Mouse (Mus musculus) myocyte (in vitro differentiated cells): ENCODE measurements around the gene Cacna2d3. TPM values are rescaled to one million over a fixed set of nuclear protein-coding genes. Genes with fewer than 3 reads are reported as not detected.

Source experiments
- H3K27me3 ChIP-seq: one replicate; pipeline ENCODE4 v1.6.1; 2011; ENCODE audit not compliant: control insufficient read depth, insufficient read depth, insufficient read length
- H3K36me3 ChIP-seq: one replicate; pipeline ENCODE4 v1.6.1; 2011; ENCODE audit not compliant: control insufficient read depth, insufficient read depth
- H3K4me2 ChIP-seq: one replicate; pipeline ENCODE4 v1.6.1; 2011; ENCODE audit warnings: low read depth, control low read depth
- H3K4me3 ChIP-seq: one replicate; pipeline ENCODE4 v1.5.1; 2011; ENCODE audit warnings: mild to moderate bottlenecking, control low read depth, moderate library complexity
- H3K79me2 ChIP-seq: one replicate; pipeline ENCODE4 v1.6.1; 2011; ENCODE audit not compliant: control insufficient read depth, insufficient read depth
- H3ac ChIP-seq: one replicate; pipeline ENCODE4 v1.6.1; 2011; ENCODE audit not compliant: control insufficient read depth, insufficient read length
- CEBPB ChIP-seq: IDR thresholded peaks from 2 replicates; pipeline ENCODE4 v1.6.1; 2011; ENCODE audit warnings: mild to moderate bottlenecking, moderate library complexity; ENCODE audit not compliant: poor library complexity, insufficient read depth, severe bottlenecking
- E2F4 ChIP-seq: IDR thresholded peaks from one replicate; pipeline ENCODE4 v1.6.1; 2011; ENCODE audit warnings: mild to moderate bottlenecking, control low read depth, moderate library complexity; ENCODE audit not compliant: insufficient read depth
- MAX ChIP-seq: IDR thresholded peaks from one replicate; pipeline ENCODE4 v1.6.1; 2011; ENCODE audit warnings: low read depth, mild to moderate bottlenecking, control low read depth
- MYOD1 ChIP-seq, 3 experiments: IDR thresholded peaks; one replicate each; pipeline ENCODE4 v1.6.1; 2011; ENCODE audit warnings: control low read depth in 2 of 3, low read depth in 2 of 3, mild to moderate bottlenecking in 2 of 3, moderate library complexity in 1 of 3; ENCODE audit not compliant: insufficient read length in 2 of 3, control insufficient read depth in 1 of 3
- MYOG ChIP-seq, 3 experiments: IDR thresholded peaks; one replicate each; pipeline ENCODE4 v1.6.1; 2011; ENCODE audit warnings: control low read depth in 2 of 3, low read depth in 2 of 3, mild to moderate bottlenecking in 2 of 3; ENCODE audit not compliant: insufficient read length in 2 of 3, control insufficient read depth in 1 of 3, insufficient read depth in 1 of 3
- POLR2A ChIP-seq: IDR thresholded peaks from one replicate; pipeline ENCODE4 v1.6.1; 2011; ENCODE audit warnings: low read depth, mild to moderate bottlenecking, control low read depth, moderate library complexity; ENCODE audit not compliant: insufficient read length
- POLR2AphosphoS2 ChIP-seq: IDR thresholded peaks from one replicate; pipeline ENCODE4 v1.6.1; 2011; ENCODE audit warnings: low read depth, control low read depth; ENCODE audit not compliant: insufficient read length
- REST ChIP-seq: IDR thresholded peaks from one replicate; pipeline ENCODE4 v1.6.1; 2011; ENCODE audit warnings: mild to moderate bottlenecking, control low read depth, moderate library complexity; ENCODE audit not compliant: insufficient read depth, insufficient read length
- SRF ChIP-seq: IDR thresholded peaks from one replicate; pipeline ENCODE4 v1.6.1; 2011; ENCODE audit warnings: low read depth; ENCODE audit not compliant: control insufficient read depth, insufficient read length
- TCF12 ChIP-seq: IDR thresholded peaks from one replicate; pipeline ENCODE4 v1.6.1; 2011; ENCODE audit warnings: mild to moderate bottlenecking, control low read depth; ENCODE audit not compliant: poor library complexity, insufficient read depth, severe bottlenecking
- TCF3 ChIP-seq: IDR thresholded peaks from one replicate; pipeline ENCODE4 v1.6.1; 2011; ENCODE audit warnings: low read depth, control low read depth; ENCODE audit not compliant: insufficient read length
- USF1 ChIP-seq: IDR thresholded peaks from one replicate; pipeline ENCODE4 v1.6.1; 2011; ENCODE audit warnings: low read depth, mild to moderate bottlenecking, control low read depth, moderate library complexity
- polyA plus RNA-seq: library from polyadenylated mRNA; unstranded; fragments of >200 nt; fragmentation: generic; extraction: Trizol; gene quantifications from one replicate; pipeline ENCODE4 v1.2.1, GENCODE M21; 2012; ENCODE audit warnings: missing spikeins

Cacna2d3 gene
- polyA plus RNA-seq, 1 experiment = 0.10 TPM

DNA sequence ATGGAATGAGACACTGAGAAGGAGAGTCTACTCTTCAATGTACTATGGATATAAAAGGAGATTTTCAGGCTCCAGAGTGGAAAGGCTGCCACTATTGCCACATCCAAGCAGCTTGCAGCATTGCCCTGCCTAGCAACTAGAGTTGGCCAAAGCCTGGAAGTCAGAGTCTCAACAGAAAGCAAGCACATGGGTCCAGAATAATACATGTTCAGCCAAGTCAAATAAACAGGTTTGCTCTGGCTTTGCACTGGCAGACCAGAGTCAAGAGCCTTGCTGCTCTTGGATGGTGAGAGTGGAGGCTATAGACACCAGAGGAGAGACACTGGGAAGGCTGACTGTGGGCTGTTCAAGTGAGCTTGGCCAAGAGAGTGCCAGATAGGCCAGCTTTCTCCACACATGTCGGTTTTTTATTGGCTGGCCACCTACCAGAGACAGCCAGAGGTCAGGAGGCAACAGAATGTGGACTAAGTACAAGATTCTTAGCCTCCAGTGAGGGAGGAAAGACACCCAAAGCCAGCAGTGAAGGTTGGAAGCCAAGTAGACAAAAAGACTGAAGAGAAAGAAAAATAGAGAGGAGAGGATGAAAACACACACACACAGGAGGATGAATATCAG, 49.1 kb downstream of the Cacna2d3 start:
- H3K79me2 ChIP-seq = no peaks in the 10 kb centered on the region
- no peaks in the 10 kb centered on the region for H3K36me3 ChIP-seq
- H3K4me3 ChIP-seq = no peak overlapping the region
- TF ChIP-seq REST (no peak), MYOD1 (IDR thresholded peaks at IDR 0.05; ENCODE audit: control insufficient read depth in 1 of 3, insufficient read length in 2 of 3, low read depth in 2 of 3) (no peak), SRF (no peak), USF1 (no peak), TCF3 (no peak)
- H3K27me3 ChIP-seq = no peaks in the 10 kb centered on the region
- H3ac ChIP-seq = no peak overlapping the region
- H3K4me2 ChIP-seq = no peak overlapping the region

DNA sequence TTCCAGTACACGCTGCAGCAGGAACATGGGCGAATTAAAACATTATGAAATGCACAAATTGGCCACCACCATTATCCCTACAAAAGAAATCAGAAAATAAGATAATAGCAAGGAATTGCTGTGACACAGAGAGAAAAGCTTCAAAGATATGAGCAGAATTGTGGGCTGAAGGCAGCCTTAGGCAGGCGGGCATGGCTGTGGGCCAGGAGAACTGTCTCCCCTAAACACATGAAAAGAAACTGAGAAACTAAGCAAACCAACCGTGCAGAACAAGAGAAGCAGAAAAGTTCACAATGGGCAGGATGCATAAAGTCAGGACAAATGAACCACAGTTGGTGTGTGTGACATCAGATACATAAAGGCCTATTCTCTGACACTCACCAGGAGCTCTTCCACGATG, 51.8 kb downstream of the Cacna2d3 start:
- Histone ChIP-seq H3K36me3 (no peaks in the 10 kb centered on the region), H3K4me2 (no peak overlapping the region), H3ac (no peak overlapping the region), H3K79me2 (no peaks in the 10 kb centered on the region), H3K27me3 (no peaks in the 10 kb centered on the region), H3K4me3 (no peak overlapping the region)
- TF ChIP-seq CEBPB = no peak
- TF ChIP-seq E2F4 = no peak
- TF ChIP-seq POLR2AphosphoS2 = no peak
- no peak for TF ChIP-seq MAX
- TF ChIP-seq REST = no peak
- no peak for TF ChIP-seq POLR2A
- no peak for TF ChIP-seq MYOD1 (IDR thresholded peaks at IDR 0.05; ENCODE audit: control insufficient read depth in 1 of 3, insufficient read length in 2 of 3, low read depth in 2 of 3)
- TF ChIP-seq MYOG (IDR thresholded peaks at IDR 0.05; ENCODE audit: control insufficient read depth in 1 of 3, insufficient read depth in 1 of 3, insufficient read length in 2 of 3, low read depth in 2 of 3) = no peak
- TF ChIP-seq USF1 = no peak
- no peak for TF ChIP-seq SRF
- TF ChIP-seq TCF3 = no peak
- no peak for TF ChIP-seq TCF12

DNA sequence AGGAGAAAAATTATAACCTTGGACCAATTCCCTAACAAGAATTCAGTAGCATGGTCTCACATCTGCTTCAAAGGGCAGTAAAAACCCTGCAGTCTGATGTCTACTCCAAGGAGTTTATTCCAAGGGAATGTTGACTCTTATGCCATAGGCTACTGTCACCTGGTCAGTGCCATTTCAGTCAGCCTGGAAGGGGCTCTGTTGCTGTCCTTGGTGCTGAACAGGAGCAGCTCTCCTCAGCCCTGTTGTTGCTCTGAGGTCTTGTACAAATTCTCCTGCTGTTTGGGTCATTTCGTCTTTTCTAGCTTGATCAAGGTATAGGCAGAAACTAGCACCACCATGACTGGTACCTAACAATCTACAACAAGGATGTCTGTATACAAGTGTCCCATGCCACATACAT, 64.7 kb downstream of the Cacna2d3 start:
- H3K27me3 ChIP-seq = no peaks in the 10 kb centered on the region
- no peaks in the 10 kb centered on the region for H3K36me3 ChIP-seq
- H3K79me2 ChIP-seq = no peaks in the 10 kb centered on the region
- H3K4me2 ChIP-seq = no peak overlapping the region
- no peak overlapping the region for H3K4me3 ChIP-seq
- TF ChIP-seq REST (peak; percentile 79), TCF12 (no peak)
- H3ac ChIP-seq = no peak overlapping the region

DNA sequence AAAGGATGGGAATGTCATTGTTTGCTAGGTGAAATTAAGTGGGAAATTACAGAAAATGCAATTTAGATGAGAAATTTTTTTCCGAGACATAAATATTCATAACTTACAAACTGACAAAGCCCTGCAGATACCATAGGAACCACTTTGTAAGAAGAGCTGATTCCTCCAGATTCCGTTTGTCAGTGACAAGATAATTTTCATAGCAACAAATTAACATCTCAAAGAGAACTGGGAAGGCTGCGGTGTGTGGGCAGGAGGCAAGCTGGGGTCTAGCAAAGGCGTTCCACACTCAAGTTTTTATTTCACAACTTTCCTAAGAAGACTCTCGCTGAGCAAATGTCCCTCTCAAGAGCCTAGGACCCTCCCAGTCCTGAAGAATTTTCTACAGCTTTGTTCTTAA, 71.1 kb downstream of the Cacna2d3 start:
- Histone ChIP-seq H3K4me3 (no peak overlapping the region), H3K79me2 (no peaks in the 10 kb centered on the region), H3K36me3 (no peaks in the 10 kb centered on the region), H3K4me2 (no peak overlapping the region), H3ac (no peak overlapping the region), H3K27me3 (no peaks in the 10 kb centered on the region)
- no peak for TF ChIP-seq POLR2A
- no peak for TF ChIP-seq MYOD1 (IDR thresholded peaks at IDR 0.05; ENCODE audit: control insufficient read depth in 1 of 3, insufficient read length in 2 of 3, low read depth in 2 of 3)
- no peak for TF ChIP-seq USF1
- no peak for TF ChIP-seq CEBPB
- TF ChIP-seq TCF12 = no peak
- TF ChIP-seq TCF3 = no peak
- no peak for TF ChIP-seq E2F4
- no peak for TF ChIP-seq SRF
- TF ChIP-seq POLR2AphosphoS2 = no peak
- TF ChIP-seq MAX = no peak
- no peak for TF ChIP-seq REST
- TF ChIP-seq MYOG (IDR thresholded peaks at IDR 0.05; ENCODE audit: control insufficient read depth in 1 of 3, insufficient read depth in 1 of 3, insufficient read length in 2 of 3, low read depth in 2 of 3) = no peak

DNA sequence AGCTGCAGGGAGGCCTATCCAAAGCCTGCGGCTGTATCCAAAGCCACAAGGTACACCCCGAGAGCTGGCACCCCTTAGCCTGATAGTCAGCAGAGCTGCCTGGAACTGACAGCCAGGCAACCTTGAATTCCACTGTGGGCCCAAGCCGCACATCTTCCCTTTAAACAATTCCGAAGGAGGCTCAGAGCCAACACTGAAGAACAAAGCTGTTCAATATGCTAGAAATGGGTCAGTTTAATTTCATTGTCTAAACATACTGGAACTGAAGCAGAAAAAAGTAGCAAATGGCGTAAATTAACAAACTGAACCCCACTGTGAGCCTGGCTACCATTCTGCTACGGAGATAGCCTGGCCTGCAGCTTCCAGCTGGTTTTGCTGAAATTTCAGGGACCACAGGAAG, 72.9 kb downstream of the Cacna2d3 start:
- H3K36me3 ChIP-seq = no peaks in the 10 kb centered on the region
- H3ac ChIP-seq = no peak overlapping the region
- TF ChIP-seq TCF12 = no peak
- no peak for TF ChIP-seq MAX
- TF ChIP-seq POLR2AphosphoS2 = no peak
- TF ChIP-seq TCF3 = no peak
- TF ChIP-seq POLR2A = no peak
- TF ChIP-seq SRF = no peak
- no peak for TF ChIP-seq E2F4
- TF ChIP-seq MYOD1 (IDR thresholded peaks at IDR 0.05; ENCODE audit: control insufficient read depth in 1 of 3, insufficient read length in 2 of 3, low read depth in 2 of 3) = no peak
- no peak for TF ChIP-seq CEBPB
- TF ChIP-seq USF1 = no peak
- TF ChIP-seq REST = no peak
- no peak for TF ChIP-seq MYOG (IDR thresholded peaks at IDR 0.05; ENCODE audit: control insufficient read depth in 1 of 3, insufficient read depth in 1 of 3, insufficient read length in 2 of 3, low read depth in 2 of 3)
- H3K4me3 ChIP-seq = no peak overlapping the region
- H3K4me2 ChIP-seq = no peak overlapping the region
- H3K27me3 ChIP-seq = no peaks in the 10 kb centered on the region
- no peaks in the 10 kb centered on the region for H3K79me2 ChIP-seq
